Mouse (Mus musculus): ENCODE data around the gene Pip4k2a.

The Pip4k2a gene

GRCm38 (mm10) chr2:18833024-18833590 lies 164.8 kb downstream of the Pip4k2a start:
- no peak for TF ChIP-seq GATA4 (IDR thresholded peaks at IDR 0.05; ENCODE audit: insufficient replicate concordance, low read length)

DNA sequence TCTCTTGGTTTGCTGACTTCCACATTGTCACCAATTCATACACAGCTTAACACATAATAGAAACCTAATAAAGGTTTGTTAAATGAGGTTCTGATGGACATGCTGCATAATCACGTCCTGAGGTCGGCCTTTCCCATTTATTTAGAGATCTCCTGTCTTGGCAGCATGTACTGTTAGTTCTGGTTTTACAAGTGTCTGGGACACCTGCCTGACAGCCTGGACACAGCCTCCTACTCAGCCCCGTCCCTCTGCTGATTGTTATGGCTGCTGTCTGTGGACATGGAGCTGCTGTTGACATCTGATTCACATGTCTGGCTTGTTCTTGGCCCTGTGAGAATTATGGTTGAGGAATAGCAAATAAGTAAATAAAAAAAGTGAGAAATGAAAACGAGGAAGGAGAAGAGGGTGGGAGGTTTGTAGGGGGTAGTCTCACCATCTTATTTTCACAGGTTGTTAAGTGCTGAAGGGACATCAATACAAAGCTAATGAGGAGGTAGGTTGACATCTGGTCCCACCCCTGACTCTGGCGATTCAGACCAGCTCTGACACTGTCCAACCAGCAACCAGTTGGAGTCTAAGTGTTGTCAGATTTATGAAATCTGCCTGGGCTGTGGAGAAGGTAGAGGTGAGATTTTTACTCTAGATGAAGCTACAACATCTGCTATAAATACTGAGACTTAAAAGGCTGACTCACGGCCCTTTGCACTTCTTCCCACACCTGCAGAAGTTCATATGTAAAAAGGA lies 166.7 kb downstream of the Pip4k2a start:
- TF ChIP-seq GATA4 (IDR thresholded peaks at IDR 0.05; ENCODE audit: insufficient replicate concordance, low read length), result no peak

GRCm38 (mm10) chr2:18822711-18823110 lies 175.2 kb downstream of the Pip4k2a start:
- TF ChIP-seq GATA4 (IDR thresholded peaks at IDR 0.05; ENCODE audit: insufficient replicate concordance, low read length), result no peak

- TF ChIP-seq GATA4 (IDR thresholded peaks at IDR 0.05; ENCODE audit: insufficient replicate concordance, low read length), result no peak
These were observed 176.2 kb downstream of the Pip4k2a start for GRCm38 (mm10) chr2:18821451-18822379.

GRCm38 (mm10) chr2:18819520-18819919 lies 178.4 kb downstream of the Pip4k2a start:
- TF ChIP-seq GATA4 (IDR thresholded peaks at IDR 0.05; ENCODE audit: insufficient replicate concordance, low read length), result no peak

GRCm38 (mm10) chr2:18816036-18816435 lies 181.9 kb downstream of the Pip4k2a start:
- TF ChIP-seq GATA4 (IDR thresholded peaks at IDR 0.05; ENCODE audit: insufficient replicate concordance, low read length), result no peak

DNA sequence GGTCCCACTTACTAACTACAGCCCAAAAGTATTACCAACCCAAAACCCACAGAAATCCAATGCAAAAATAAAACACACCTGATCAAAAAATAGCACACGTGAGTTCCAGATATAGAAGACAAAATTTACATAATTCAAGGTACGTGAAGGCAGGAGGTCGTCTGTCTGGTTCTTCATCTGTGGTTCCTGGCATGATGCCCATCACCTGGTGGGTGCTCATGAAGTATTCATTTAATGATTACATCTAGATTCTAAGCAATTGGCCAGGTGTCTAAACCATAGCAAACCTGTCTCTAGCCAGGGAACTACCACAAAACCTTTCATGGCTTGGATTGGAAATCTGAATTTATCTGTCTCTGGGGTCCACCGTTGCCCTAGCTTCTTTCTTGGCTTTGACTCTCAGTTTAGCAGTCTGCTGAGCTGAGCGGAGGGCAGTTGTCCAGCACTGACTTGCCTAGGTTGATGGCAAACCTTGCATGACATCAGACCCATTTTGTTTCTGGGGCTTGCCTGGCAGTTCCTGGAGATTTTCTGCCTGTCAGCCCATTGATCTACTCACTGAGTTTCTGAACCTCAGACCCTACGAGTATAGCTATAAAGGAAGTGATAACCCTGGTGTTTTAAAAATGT lies 182.5 kb downstream of the Pip4k2a start:
- TF ChIP-seq GATA4 (IDR thresholded peaks at IDR 0.05; ENCODE audit: insufficient replicate concordance, low read length), result no peak

GRCm38 (mm10) chr2:18814447-18814804 lies 183.5 kb downstream of the Pip4k2a start:
- TF ChIP-seq GATA4 (IDR thresholded peaks at IDR 0.05; ENCODE audit: insufficient replicate concordance, low read length), result no peak

- no peak for TF ChIP-seq GATA4 (IDR thresholded peaks at IDR 0.05; ENCODE audit: insufficient replicate concordance, low read length)
These were observed 184.1 kb downstream of the Pip4k2a start for GRCm38 (mm10) chr2:18813683-18814446.

GRCm38 (mm10) chr2:18807961-18808360 lies 190.0 kb downstream of the Pip4k2a start:
- TF ChIP-seq GATA4 (IDR thresholded peaks at IDR 0.05; ENCODE audit: insufficient replicate concordance, low read length), result no peak

- TF ChIP-seq GATA4 (IDR thresholded peaks at IDR 0.05; ENCODE audit: insufficient replicate concordance, low read length), result no peak
These were observed 196.6 kb downstream of the Pip4k2a start for GRCm38 (mm10) chr2:18801281-18801862.

GRCm38 (mm10) chr2:18800646-18801251 lies 197.2 kb downstream of the Pip4k2a start:
- no peak for TF ChIP-seq GATA4 (IDR thresholded peaks at IDR 0.05; ENCODE audit: insufficient replicate concordance, low read length)

DNA sequence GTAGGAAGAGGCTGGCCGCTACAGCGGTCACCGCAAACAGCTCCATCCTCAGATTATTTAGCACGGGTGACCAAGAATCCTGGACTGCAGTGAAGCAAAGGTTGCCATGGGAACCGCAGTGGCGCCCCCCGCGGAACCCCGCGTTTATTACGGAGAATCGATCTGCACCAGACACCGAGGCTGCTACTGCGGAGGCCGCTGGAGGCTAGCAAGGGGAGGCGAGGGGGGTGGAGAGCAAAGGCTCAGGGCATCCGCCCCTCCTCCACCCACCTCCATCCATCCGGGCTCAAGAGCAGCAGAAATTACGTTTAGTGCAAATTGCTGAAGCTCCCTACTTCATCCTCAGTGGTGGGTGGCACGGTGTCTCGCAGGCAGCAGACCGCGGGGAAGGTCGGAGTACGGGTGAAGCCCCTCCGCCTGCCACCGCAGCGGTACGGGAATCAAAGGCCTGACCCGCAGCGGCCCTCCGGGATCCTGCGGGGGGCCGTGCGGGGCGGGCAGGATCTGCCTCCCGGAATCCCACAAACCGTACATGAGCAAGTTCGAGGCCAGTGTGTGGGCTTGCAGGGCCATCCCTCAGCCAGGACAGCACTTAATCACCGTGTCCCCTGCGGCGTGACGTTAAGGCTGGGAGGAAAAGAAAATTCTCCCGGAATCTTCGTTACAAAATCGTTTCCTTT lies 197.8 kb downstream of the Pip4k2a start:
- TF ChIP-seq GATA4 (IDR thresholded peaks at IDR 0.05; ENCODE audit: insufficient replicate concordance, low read length), result no peak

Measured in liver, adult (tissue).